Mouse (Mus musculus) kidney, postnatal 10 days (tissue): ENCODE results near the gene Fgf14.
"Not testable (repeated sequence)": the region's sequence is repeated elsewhere in the genome, so short reads cannot be mapped to it uniquely, and the experiment has no call there.

Source experiments
- DNase-seq: peaks from one replicate; pipeline ENCODE4 v3.0.0; 2021; ENCODE audit warnings: mixed read lengths

Gene Fgf14

DNA sequence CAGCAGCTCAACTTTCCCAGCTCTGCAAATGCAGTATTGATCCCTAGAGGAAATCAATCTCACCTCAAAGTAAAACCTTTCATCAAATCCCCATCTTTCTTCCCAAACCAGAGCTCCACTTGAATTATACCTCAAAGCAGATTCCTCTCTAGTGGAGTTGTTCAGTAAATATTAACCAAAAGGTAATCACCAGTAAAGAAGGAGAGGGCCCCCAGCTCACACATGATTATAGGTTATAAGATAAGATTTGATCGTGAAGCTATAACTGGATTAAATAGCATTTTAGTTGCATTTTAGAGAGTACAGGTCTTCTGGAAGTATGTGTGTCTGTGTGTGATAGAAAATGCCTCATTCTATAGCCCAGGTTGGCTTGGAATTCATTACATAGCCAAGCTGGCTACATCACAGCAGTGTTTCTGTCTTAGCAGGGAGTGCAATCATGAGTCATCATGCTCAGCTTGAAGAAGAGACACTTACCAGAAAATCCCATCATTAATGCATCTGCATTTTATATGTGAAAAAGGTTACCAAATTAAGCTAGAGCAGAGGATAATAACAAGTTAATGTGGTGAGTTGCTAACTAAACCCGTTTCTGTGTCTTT lies 202.8 kb downstream of the Fgf14 start:
- DNase-seq = no peak

DNA sequence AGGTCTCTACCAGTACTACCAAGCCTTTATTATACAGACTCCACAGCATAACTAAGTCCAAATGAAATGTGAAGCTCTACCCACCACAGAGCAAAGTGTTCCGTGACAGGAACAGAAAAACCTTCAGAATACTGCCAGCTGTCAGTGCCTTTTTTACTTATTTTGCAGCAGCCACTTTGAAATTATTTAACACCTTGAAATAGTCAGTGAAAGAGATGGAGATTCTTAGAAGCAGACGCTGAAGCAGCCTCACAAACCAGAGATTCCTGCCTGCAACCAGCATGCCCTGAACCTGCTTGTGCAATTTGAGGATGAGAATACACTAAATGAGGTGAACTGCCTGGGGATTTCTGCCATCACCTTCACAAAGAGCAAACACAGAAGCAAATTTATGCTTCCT lies 206.0 kb downstream of the Fgf14 start:
- no peak for DNase-seq

DNA sequence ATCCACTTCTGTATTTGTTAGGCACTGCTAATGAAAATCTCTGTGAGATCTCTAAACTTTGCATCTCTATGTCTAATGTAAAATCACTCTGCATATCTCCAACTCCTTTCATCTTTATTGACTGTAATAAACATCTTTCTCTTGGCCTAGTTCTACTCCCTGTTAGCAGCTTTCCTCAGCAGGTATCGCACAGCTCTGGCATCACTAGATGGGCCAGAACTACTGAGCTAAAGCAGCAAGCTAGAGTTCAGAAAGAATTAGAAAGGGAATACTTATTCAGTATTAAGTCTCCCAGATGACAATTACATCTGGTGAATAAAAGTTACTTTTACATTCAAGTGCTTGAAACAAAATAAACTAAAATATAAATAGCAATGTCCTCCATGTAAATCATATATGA lies 221.8 kb downstream of the Fgf14 start:
- DNase-seq = no peak

DNA sequence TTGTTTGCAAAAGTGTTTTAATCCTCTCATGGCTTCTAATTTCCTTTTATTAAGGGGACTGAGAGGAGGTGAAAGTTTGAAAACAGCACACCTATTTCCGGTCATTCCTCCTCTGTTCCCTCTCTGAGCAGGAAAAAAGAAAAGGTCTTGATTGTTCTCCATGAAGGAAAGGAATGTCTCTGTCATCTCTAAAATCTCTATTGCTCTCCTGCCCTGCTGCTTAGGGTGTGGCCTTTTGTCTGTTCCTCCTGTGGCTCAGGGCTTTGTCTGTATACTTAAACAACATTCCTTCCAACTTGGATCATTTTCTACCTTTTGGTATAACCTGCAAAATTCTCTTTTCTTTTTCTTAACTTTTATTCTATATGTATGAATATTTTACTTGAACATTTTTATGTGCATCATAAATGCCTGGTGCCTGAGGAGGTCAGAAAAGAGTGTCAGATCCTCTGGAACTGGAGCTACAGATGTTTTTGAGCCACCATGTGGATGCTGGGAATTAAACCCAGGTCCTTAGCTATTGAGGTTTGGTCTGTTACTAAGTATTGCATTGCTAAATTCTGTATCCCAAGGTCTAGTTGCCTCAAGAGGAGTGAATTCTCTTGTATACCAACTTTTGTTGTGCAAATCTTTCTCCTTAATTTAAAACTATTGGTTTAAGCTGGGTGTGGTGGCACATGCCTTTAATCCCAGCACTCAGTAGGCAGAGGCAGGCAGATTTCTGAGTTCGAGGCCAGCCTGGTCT lies 230.7 kb downstream of the Fgf14 start:
- DNase-seq = no peak

DNA sequence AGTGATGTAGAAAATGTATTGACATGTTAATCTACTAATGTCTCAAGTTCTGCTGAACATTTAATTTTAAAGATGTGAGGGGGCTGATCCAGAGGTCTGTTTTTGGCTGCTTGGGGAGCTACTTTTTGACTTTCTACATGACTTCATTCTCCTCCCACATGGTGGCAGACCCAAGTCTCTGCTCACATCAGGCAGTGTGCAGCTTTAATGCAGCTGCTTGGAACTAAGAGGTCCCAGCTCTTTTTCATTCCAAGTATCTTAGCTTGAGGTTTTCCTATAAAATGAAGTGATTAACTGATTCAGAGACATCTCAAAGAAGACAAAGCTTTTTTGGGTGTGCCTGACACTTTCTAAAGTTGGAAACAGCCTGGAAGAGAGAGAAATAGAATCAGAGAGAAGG lies 232.1 kb downstream of the Fgf14 start:
- no peak for DNase-seq

DNA sequence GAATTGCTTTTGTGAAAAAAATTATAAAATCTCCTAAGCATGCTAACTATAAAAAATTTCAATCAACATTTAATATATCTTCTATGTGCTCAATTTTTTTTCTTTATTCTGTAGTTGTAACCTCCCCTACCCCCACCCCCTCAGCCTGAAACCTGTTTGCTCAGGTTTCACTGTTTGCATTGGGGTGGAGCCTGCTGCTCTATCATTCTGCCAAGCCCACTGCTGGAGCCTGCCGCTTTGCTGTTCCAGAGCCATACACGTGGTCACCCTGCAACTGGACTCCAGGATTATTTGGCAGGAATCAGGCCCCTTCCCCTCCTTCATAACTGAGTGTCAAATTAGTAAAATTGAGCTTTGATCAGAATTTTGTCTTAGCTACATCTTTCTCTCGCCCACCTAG lies 237.6 kb downstream of the Fgf14 start:
- DNase-seq = not testable (repeated sequence)

DNA sequence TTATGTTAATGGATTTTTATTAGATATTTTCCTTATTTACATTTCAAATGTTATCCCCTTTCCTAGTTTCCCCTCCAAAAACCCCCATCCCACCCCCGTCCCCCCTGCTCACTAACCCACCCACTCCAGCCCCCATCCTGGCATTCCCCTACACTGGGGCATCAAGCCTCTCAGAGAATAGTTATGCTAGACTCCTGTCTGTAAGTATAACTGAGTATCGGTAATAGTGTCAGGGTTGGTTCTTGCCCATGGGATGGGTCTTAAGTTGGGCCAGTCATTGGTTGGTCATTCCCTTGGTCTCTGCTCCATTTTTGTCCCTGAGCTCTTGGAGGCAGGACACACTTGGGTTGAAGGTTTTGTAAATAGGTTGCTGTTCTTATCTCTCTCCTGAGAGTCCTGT lies 265.0 kb downstream of the Fgf14 start:
- DNase-seq = no peak

DNA sequence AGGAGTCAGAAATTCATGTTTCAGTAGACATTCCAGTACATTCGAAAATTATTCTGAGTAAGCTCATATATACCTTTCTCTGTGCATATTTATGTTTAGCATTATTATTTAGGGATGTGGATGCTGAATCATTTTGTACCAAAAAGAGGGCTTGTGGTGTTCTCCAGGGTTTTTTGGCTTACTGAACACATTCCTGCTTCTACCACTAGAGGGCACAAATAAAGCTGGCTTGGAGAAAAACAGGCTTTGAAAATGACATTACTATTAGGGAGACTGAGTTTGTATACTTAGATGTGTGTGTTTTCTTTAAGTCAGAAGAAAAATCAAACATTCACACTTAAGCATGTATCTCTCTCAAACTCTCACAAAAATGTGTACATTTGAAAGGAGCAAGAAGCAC lies 266.0 kb downstream of the Fgf14 start:
- DNase-seq = no peak

DNA sequence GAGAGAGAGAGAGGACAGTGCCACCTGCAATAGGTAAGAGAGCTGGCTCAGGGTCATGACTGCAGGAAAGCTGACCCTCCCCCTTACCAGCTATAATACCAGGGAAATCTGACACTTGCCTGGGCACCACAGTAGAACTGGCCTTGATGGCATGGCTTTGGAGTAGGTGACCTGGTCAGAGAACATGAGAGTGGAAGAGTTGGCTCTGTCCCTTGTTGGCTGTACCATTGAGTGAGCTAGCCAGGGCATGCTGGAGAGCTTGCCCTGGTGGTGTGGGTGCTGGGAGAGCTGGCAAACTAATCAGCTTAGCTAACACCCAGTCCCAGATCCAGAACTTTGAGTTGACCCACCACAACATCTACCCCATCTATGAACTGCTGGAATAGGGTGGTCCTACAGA lies 348.5 kb downstream of the Fgf14 start:
- no peak for DNase-seq

DNA sequence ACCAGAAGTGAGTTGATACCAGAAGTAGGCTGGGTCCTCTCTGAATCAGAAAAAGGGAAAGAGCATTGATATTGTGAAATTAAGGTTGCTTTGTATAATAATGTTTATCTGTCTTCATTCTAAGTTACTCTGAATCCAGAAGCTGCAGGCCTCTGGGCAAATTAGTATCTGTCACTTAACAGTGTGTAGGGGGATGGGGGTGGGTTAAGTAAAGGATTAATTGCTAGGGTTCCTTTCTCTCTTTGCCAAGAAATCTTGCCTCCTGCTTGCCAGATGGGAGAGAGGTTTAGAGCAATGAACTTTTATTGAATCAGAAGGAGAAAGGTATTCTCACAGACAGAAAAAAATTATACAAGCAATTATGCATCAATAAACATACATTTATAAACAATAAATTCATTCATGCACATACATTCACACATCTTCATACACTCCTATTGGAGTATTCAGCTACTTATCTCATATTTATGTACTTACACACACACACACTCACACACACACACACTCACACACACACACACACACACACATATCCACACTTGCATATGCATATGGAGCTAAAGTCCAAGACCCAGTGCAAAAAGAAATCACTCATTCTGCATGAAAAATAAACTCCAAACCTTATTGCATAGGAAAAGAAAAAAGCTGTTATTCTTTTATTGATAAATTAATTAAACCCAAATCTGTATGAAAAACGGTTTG lies 357.8 kb downstream of the Fgf14 start:
- no peak for DNase-seq

DNA sequence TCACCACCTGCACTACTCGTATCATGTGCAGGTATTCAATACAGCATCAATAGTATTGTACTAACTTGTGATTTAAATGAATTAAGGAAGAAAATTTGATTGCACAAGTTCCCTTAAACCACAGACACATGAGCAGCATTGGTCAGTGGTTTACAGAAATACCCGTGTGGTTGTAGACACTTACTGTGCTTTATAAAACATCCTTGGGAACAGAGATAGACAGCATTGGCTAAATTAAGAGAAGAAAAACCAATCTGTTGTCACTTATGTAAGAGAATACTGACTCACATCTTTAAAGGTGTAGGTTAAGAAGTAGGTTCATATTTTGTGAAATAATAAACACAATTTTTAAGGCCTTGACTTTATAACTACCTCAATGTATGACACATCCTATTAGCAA lies 361.4 kb downstream of the Fgf14 start:
- no peak for DNase-seq

DNA sequence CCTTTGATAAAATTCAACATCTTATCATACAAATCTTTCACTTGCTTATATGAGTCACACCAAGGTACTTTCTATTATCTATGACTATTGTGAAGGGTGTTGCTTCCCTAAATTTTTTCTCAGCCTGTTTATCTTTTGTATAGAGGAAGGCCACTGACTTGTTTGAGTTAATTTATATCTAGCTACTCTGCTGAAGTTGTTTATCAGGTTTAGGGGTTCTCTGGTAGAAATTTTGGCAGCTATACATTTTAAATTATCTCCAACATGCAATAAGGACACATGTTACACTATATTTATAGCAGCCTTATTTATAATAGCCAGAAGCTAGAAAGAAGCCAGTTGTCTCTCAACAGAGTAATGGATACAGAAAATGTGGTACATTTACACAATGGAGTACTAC lies 389.9 kb downstream of the Fgf14 start:
- no peak for DNase-seq

DNA sequence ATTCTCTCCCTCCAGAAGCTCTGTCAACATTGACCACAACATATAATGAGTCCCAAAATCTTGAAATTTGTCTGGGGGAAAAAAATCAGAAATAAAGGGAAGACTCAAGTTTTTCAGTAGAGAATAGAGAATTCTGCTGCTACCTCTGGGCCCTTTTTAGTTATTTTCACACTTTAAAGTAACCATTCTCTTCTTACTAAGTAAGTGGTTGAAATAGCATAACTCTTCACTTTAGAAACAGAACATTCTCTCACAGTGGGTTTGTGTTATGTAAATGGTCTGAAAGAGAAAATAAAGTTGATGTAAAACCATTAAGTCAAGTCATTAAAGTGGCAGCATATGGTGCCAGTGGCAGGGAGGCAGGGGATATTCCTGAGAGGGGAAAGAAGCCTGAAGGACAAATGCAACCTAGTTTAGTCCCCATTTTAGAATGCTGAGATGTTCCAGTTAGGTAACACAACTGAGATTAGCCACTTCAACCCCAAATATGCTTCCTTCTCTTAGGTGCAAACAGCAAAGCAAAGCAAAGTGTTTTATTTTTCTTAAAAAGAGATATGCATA lies 398.5 kb downstream of the Fgf14 start:
- no peak for DNase-seq

DNA sequence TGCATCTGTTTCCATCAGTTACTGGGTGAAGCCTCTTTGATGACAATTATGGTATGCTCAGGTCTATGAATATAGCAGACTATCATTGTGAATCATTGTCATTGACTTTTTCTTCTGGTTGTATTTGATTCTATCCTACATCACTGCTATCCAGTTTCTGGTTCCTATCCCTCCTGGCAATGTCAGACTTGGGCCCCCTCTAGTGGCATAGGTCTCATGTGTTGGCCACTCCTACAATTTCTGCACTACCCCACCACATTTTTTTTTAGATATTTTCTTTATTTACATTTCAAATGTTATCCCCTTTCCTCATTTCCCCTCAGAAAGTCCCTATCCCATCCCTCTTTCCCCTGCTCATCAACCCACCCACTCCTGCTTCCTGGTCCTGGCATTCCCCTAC lies 409.9 kb downstream of the Fgf14 start:
- DNase-seq = peak; percentile 6

DNA sequence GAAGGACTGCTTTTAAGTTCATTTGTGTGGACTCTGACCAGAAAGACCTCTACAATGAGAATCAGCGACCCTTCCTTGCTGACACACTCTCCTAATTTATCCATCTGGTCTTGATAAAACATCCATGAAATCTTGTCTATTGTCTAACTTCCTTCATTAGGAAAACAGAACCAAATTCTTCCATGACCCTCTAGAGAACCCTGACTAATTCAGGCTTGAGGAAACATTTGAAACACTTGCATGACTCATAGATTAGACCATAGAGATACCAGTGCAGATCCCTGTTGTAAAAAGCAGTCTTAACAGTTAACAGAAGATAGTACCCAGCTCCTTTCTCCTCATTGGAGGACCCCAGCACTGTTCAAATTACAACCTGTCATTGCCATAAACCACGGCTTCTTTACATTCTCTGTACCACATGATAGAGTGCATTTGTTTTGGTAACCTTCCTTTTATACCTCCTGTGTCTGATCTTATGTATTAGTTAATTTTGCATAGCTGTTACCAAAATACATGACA lies 412.3 kb downstream of the Fgf14 start:
- DNase-seq = no peak

DNA sequence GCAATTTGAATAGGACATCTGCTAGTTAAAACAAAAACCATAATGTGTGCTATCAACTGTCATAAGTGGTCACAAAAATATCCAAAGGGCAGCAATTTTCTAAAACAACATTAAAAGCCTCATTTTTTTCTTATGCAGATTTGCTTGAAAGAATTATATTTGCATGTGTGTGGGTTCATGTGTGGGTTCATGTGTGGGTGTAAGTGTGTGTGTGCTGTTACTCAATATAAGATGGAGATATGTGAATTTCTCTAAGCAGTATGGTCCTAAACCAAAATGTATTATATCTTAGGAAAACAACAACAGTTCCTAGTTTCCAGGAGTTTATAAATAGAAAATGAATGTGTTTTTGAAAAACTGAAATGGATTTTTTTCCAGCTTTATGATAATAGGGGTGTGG lies 413.7 kb downstream of the Fgf14 start:
- DNase-seq = no peak

DNA sequence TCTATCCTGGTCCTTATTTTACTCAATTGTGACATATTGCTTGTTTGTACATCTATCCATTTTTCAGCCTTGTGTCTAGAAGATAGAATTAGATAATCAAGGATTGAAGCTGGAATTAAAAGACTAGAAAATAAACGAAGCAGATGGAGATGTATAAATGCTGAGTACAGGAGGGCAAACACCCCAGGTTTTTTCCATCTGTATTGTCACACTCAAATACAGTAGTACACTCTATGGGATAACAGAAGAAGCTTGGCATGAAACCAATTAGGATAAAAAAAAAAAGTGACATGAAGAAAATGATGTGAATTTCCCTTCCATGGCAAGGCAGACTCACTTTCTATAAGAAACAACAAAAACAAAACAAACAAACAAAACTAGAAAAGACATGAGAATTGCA lies 429.4 kb downstream of the Fgf14 start:
- no peak for DNase-seq

DNA sequence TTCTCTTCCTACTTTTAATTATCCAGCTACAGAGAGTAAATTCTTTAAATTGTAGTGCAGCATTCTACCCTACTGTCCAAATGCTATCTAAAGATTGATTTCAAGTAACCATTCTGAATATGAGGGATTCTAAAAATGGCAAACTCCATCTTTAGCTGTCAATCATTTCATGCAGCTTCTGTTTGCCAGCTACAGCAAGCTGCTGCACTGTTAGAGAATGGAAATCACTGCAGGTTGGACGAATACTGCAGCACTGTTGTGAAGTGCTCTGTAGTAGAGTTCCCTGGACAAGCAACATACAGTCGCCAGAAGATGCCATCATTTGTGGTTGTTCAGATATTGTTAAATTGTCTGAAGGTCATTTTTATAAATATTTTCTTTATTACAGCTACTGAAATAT lies 453.5 kb downstream of the Fgf14 start:
- no peak for DNase-seq

DNA sequence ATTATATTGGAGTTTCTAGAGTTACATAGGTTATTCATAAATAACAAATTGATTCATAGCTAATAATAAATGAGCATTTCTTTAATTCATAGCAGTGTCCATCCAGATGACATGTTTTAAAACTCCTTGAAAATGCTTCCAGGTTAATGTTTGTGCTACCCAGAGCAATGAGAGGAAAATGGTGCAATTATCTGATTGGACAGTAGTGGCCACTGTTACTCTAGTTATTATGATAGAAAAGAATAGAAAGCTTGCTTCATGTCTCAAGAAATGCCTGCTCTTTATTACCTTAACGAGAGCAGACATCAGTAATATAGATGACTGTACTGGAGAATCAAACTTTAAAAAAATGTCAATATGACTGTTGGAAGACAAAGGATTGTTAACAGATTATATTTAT lies 454.5 kb downstream of the Fgf14 start:
- no peak for DNase-seq

DNA sequence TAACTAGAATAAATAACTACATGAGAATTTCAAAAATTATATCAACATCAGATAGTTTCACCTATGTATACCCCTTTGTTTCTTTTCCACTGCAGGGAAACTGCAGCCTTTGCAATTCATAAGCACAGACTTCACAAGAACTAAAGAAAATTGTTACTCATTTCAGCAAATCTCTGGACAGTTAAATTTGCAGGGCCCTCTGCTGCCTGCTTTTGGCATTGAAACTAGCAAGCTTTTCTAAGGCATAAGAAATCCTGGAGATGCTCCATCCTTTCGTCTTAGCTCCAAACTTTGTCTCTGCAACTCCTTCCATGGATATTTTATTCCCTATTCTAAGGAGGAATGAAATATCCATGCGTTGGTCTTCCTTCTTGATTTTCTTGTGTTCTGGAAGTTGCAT lies 455.9 kb downstream of the Fgf14 start:
- DNase-seq = no peak

DNA sequence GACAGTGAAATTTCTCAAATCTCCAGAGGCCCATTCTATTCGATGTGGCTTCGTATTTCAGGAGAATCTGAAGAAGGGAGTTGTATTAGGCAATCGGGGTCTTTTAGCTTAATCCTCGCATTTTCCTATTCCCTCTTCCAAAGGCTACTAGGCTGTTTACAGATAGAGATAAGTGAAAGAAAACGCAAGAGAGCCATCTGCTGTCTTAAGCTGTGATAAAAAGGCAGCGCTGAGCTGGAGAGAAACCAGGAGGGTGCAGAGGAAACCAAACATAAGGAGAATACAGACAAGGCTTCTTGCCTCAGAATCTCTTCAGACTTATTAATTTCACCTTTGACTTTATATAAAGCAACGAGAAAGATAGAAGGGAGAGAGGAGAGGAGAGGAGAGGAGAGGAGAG lies 481.1 kb downstream of the Fgf14 start:
- no peak for DNase-seq

DNA sequence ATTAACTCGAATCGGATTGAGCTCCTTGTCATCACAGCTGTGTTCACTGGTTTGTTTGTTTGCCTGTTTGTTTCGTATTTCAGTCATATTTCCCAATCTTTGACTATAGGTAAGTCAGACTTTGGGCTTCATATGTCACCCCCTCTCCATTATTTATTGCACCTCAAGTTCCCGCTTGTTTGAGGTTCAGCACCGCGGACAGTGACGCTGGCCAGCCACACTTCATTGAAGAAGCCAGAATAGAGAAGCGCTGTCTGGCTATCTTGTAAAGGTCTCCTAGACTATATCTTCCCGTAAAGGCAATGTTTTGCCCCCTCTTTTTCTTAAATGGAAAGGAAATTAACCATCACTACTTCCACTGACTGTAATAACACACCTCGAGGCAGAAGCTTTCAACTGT lies 481.6 kb downstream of the Fgf14 start:
- DNase-seq = peak; percentile 7

DNA sequence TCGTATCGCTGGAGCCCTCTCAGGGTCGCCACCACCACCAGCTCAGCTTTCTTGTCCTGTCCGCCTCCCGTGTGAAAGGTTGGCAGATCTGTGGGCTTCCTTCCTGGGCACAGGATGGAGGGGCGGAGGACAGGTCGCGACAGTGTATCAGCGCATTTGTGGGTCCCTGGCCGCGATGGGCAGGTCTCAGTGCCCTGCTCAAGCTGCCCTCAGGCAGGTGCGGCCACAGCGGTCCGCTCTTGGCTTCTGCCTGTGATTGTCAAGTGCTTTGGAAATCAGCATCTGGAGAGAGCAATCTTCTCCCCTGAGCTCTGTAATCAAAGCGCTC lies 484.1 kb downstream of the Fgf14 start:
- peak; percentile 4 for DNase-seq
